ENCODE assay signal across 8 mouse cellular contexts in genomic region chr4:108848505-108848848, GRCm38 (mm10). TPM values are rescaled to one million over a fixed set of nuclear protein-coding genes. Genes with fewer than 3 reads are reported as not detected.
DNase-seq lines count a peak whose midpoint lies in the region; ATAC-seq and TF ChIP-seq lines count a peak whose summit lies in the region.

TSS of gene A730015C16Rik (minus strand) at chr4:108848619.

- H3K4me2 ChIP-seq in embryonic facial prominence, embryonic 13.5 days, result peak within 1 kb of the TSS; percentile 94
- H3K4me2 ChIP-seq in hindbrain, embryonic 15.5 days, result peak within 1 kb of the TSS; percentile 97

- H3K9ac ChIP-seq in embryonic facial prominence, embryonic 13.5 days, result peak within 1 kb of the TSS; percentile 91
- H3K9ac ChIP-seq in hindbrain, embryonic 15.5 days, result peak within 1 kb of the TSS; percentile 84

- peak; percentile 22 for DNase-seq in CD4-positive, CD25-positive, alpha-beta regulatory T cell, adult 2 months (ENCODE audit: low read depth, low spot score)
- DNase-seq in lung, adult 2 months, result peak; percentile 19
- DNase-seq in lung, postnatal 14 days, result no peak
- DNase-seq in thymus, postnatal 25 days, result peak; percentile 19

- no peak for TF ChIP-seq POLR2A in lung, adult 2 months (IDR thresholded peaks at IDR 0.05; ENCODE audit: borderline replicate concordance, extremely low read depth, low read depth, low read length)

- no peak for ATAC-seq in CD4-positive, CD25-positive, alpha-beta regulatory T cell, adult 4 months
- ATAC-seq in embryonic facial prominence, embryonic 13.5 days (ENCODE audit: insufficient number of reproducible peaks, insufficient read depth, low FRiP score, low TSS enrichment, low read depth), result no peak
- peak; percentile 29; the same call in 1 of the 2 replicates for ATAC-seq in hindbrain, embryonic 15.5 days (ENCODE audit: low FRiP score, low read depth)
- ATAC-seq in megakaryocyte progenitor cell, adult 5-6 weeks (replicated peaks; ENCODE audit: poor library complexity), result peak; percentile 26

- peaks cover 8% of the 10 kb centered on the region for H3K4me1 ChIP-seq in lung, adult 2 months (ENCODE audit: control insufficient read depth, insufficient read depth, low read length)
- H3K4me1 ChIP-seq in embryonic facial prominence, embryonic 13.5 days, result peaks cover 18% of the 10 kb centered on the region
- H3K4me1 ChIP-seq in hindbrain, embryonic 15.5 days (replicated peaks), result peaks cover 32% of the 10 kb centered on the region

- H3K27ac ChIP-seq in embryonic facial prominence, embryonic 13.5 days, result peak within 1 kb of the TSS; percentile 82
- H3K27ac ChIP-seq in hindbrain, embryonic 15.5 days (replicated peaks), result peak within 1 kb of the TSS; percentile 84

- H3K36me3 ChIP-seq in embryonic facial prominence, embryonic 13.5 days, result peaks cover 17% of the 10 kb centered on the region
- peaks cover 15% of the 10 kb centered on the region for H3K36me3 ChIP-seq in hindbrain, embryonic 15.5 days

- H3K4me3 ChIP-seq in lung, adult 2 months (replicated peaks; ENCODE audit: extremely low read depth, low read depth, low read length), result peak within 1 kb of the TSS; percentile 91
- H3K4me3 ChIP-seq in embryonic facial prominence, embryonic 13.5 days, result peak within 1 kb of the TSS; percentile 95
- H3K4me3 ChIP-seq in hindbrain, embryonic 15.5 days, result peak within 1 kb of the TSS; percentile 85

- no peaks in the 10 kb centered on the region for H3K9me3 ChIP-seq in embryonic facial prominence, embryonic 13.5 days
- H3K9me3 ChIP-seq in hindbrain, embryonic 15.5 days, result no peaks in the 10 kb centered on the region

- no peaks in the 10 kb centered on the region for H3K27me3 ChIP-seq in embryonic facial prominence, embryonic 13.5 days
- no peaks in the 10 kb centered on the region for H3K27me3 ChIP-seq in hindbrain, embryonic 15.5 days

- whole genome bisulfite sequencing in lung, adult 2 months, result 3% methylated on average over 20 of the region's 20 CpGs
- 8% methylated on average over 20 of the region's 20 CpGs for WGBS in embryonic facial prominence, embryonic 13.5 days
- 9% methylated on average over 20 of the region's 20 CpGs for WGBS in hindbrain, embryonic 15.5 days

- TF ChIP-seq CTCF in lung, adult 2 months (IDR thresholded peaks at IDR 0.05; ENCODE audit: insufficient read depth, low read length), result no peak

RNA-seq across cellular contexts. Expression of gene A730015C16Rik, which starts in this region (rescaled TPM):
- polyA plus RNA-seq in CD4-positive, CD25-positive, alpha-beta regulatory T cell, adult 4 months (2017; shearing (Covaris generic)), result not detected
- 0.21 and 0.49 TPM in 2 replicates for polyA plus RNA-seq in lung, adult 2 months (2012; rRNA removed)
- polyA plus RNA-seq in embryonic facial prominence, embryonic 13.5 days (2015; fragmentation: Nextera tagmentation; extraction: Ambion mirVana), result 1.2 and 1.5 TPM in 2 replicates
- 0.97 and 1.1 TPM in 2 replicates for polyA plus RNA-seq in hindbrain, embryonic 15.5 days (2015; fragmentation: Nextera tagmentation; extraction: Ambion mirVana)
- total RNA-seq in megakaryocyte progenitor cell, adult 5-6 weeks (2015), result 0.22 and 0.46 TPM in 2 replicates
- total RNA-seq in megakaryocyte progenitor cell, adult 5-6 weeks (2017), result 0.37 and 0.71 TPM in 2 replicates

Comparison
In these comparisons a context has a peak if more than half of its experiments do, and no peak if none do; other contexts are left out.
1. Peak in DNase-seq and H3K4me3 ChIP-seq in lung, adult 2 months; RNA of the gene not detected or under 1 TPM.
2. Peak in ATAC-seq in megakaryocyte progenitor cell, adult 5-6 weeks; RNA of the gene not detected or under 1 TPM.